Mouse (Mus musculus) hindbrain, postnatal 0 days (tissue): Measurements from ENCODE around the gene Il17ra. TPM values are rescaled to one million over a fixed set of nuclear protein-coding genes. Genes with fewer than 3 reads are reported as not detected.

Source experiments
- ATAC-seq: fragments of 200-750 bp; cut with Nextera tagmentation; 2 replicates; pipeline ENCODE4 v1.8.0; 2017; ENCODE audit warnings: mild to moderate bottlenecking, moderate TSS enrichment, moderate library complexity
- DNase-seq: peaks from one replicate; pipeline ENCODE4 v3.0.0-alpha.2; 2015; ENCODE audit warnings: low spot score
- H3K27ac ChIP-seq: fragments of 300-500 bp; sonication (generic); 2 replicates; pipeline ENCODE4 v1.5.1; 2014; ENCODE audit warnings: mild to moderate bottlenecking
- H3K27me3 ChIP-seq: fragments of 300-500 bp; sonication (generic); 2 replicates; pipeline ENCODE4 v1.6.1; 2014; ENCODE audit warnings: low read length, mixed read lengths; ENCODE audit not compliant: insufficient read depth
- H3K36me3 ChIP-seq: fragments of 300-500 bp; sonication (generic); 2 replicates; pipeline ENCODE4 v1.6.1; 2014; ENCODE audit warnings: low read length, mixed read lengths; ENCODE audit not compliant: insufficient read depth
- H3K4me1 ChIP-seq: fragments of 300-500 bp; sonication (generic); 2 replicates; pipeline ENCODE4 v1.6.1; 2014; ENCODE audit warnings: antibody characterized with exemption, low read length, mixed read lengths; ENCODE audit not compliant: insufficient read depth
- H3K4me2 ChIP-seq: fragments of 300-500 bp; sonication (generic); 2 replicates; pipeline ENCODE4 v1.6.1; 2014; ENCODE audit warnings: low read depth, mild to moderate bottlenecking, low read length, moderate library complexity, mixed read lengths
- H3K4me3 ChIP-seq: fragments of 300-500 bp; sonication (generic); 2 replicates; pipeline ENCODE4 v1.5.1; 2014; ENCODE audit warnings: low read length
- H3K9ac ChIP-seq: fragments of 300-500 bp; sonication (generic); replicated peaks from 2 replicates; pipeline ENCODE4 v1.6.1; 2014; ENCODE audit warnings: mild to moderate bottlenecking, low read length, moderate library complexity, mixed read lengths
- H3K9me3 ChIP-seq: fragments of 300-500 bp; sonication (generic); 2 replicates; pipeline ENCODE4 v1.6.1; 2016; ENCODE audit warnings: low read length, mixed read lengths
- CTCF ChIP-seq: IDR thresholded peaks from 2 replicates; pipeline ENCODE4 v1.5.1; 2016; ENCODE audit warnings: antibody characterized with exemption, control low read depth, low read depth
- WGBS: fragments of 180-500 bp; shearing (Covaris S2); extraction: QIAGEN DNeasy Blood & Tissue Kit; methylation state at CpG from one replicate; pipeline ENCODE4 v1.1.7; 2014; 5-methylcytosine and 5-hydroxymethylcytosine counted together
- polyA plus RNA-seq: library from polyadenylated mRNA; unstranded; fragments of >200 nt; fragmentation: Nextera tagmentation; extraction: Ambion mirVana; gene quantifications from 2 replicates; pipeline ENCODE4 v1.2.1, GENCODE M21; 2015
- total RNA-seq: library from RNA; depleted of rRNA; stranded (reverse); fragments of >200 nt; gene quantifications from 2 replicates; pipeline ENCODE4 v1.2.3, GENCODE M21; 2014

Il17ra gene
- total and polyA plus RNA-seq, 2 experiments from 2014 or later, result 5.8 to 10.6 TPM

GRCm38 (mm10) chr6:120470666-120471065 lies 7.6 kb downstream of the Il17ra start:
- peaks cover 24% of the 10 kb centered on the region; the same call in 1 of the 2 replicates for H3K4me1 ChIP-seq
- no peaks in the 10 kb centered on the region for H3K9me3 ChIP-seq
- 91% methylated on average over 1 of the region's 1 CpGs for WGBS
- DNase-seq, result no peak
- H3K27ac ChIP-seq, result no peak overlapping the region
- H3K4me3 ChIP-seq, result no peak overlapping the region
- ATAC-seq, result no peak
- no peak overlapping the region for H3K4me2 ChIP-seq
- H3K36me3 ChIP-seq, result no peaks in the 10 kb centered on the region
- no peak for TF ChIP-seq CTCF
- no peak overlapping the region for H3K9ac ChIP-seq
- H3K27me3 ChIP-seq, result no peaks in the 10 kb centered on the region

GRCm38 (mm10) chr6:120471991-120472441 lies 9.0 kb downstream of the Il17ra start:
- H3K27ac ChIP-seq, result peak overlapping the region; percentile 52
- DNase-seq, result peak; percentile 64
- H3K4me2 ChIP-seq, result no peak overlapping the region
- no peak overlapping the region for H3K4me3 ChIP-seq
- H3K9me3 ChIP-seq, result no peaks in the 10 kb centered on the region
- ATAC-seq, result peak; percentile 60
- 10% methylated on average over 5 of the region's 5 CpGs for WGBS
- no peaks in the 10 kb centered on the region for H3K27me3 ChIP-seq
- H3K9ac ChIP-seq, result no peak overlapping the region
- no peaks in the 10 kb centered on the region for H3K36me3 ChIP-seq
- H3K4me1 ChIP-seq, result peaks cover 24% of the 10 kb centered on the region; the same call in 1 of the 2 replicates
- TF ChIP-seq CTCF, result no peak

DNA sequence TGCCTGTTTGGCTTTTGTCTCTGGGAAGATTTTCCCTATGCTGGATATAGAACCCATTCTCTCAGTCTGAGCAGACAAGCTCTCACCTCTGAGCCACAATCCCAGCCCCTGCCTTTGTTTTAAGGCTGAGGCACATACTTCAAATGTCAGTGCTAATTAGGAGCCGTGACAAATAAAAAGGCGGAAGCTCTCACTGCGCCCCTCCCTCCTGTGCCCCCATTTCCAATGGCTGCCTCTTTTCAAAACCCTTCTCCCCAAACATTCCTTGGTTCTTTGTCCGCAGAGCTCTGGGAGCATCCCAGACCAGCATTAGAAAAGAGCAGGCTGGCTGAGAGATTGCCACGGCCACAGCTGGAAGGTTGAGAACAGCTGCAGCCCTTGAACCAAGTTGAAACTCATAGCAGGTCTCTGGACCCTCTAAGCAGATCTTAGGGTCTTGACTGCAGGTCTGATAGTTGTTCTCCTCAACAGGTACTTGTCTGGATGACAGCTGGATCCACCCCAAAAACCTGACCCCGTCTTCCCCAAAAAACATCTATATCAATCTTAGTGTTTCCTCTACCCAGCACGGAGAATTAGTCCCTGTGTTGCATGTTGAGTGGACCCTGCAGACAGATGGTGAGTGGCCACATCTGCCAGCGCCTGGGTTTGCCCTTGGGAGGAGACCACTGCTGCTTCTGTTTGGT lies 9.6 kb downstream of the Il17ra start:
- DNase-seq, result no peak
- Histone ChIP-seq H3K27me3 (no peaks in the 10 kb centered on the region), H3K27ac (peak overlapping the region; percentile 52), H3K9ac (no peak overlapping the region), H3K4me3 (no peak overlapping the region), H3K4me1 (peaks cover 24% of the 10 kb centered on the region; the same call in 1 of the 2 replicates), H3K4me2 (no peak overlapping the region), H3K36me3 (no peaks in the 10 kb centered on the region), H3K9me3 (no peaks in the 10 kb centered on the region)
- TF ChIP-seq CTCF, result no peak
- 17% methylated on average over 8 of the region's 8 CpGs for WGBS
- ATAC-seq, result peak; percentile 43; the same call in 1 of the 2 replicates

DNA sequence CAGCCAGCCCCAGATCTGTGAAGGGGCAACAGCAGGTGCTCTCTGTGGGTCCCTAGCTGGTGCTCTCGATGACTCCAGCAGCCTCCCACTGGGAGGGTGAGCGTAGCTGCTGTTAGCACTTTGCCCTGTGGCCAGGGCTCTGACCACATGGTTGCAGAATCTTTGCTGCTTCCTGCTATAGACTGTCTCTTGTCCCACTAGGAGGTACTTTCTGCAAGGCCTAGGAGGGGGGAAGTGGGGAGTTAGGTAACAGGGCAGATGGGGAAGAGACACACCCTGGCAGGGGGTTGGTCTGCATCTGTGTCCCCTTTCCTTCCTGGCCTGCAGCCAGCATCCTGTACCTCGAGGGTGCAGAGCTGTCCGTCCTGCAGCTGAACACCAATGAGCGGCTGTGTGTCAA lies 10.4 kb downstream of the Il17ra start:
- H3K4me3 ChIP-seq, result no peak overlapping the region
- peak; percentile 58 for ATAC-seq
- H3K27me3 ChIP-seq, result no peaks in the 10 kb centered on the region
- H3K9ac ChIP-seq, result no peak overlapping the region
- H3K27ac ChIP-seq, result peak overlapping the region; percentile 11; the same call in 1 of the 2 replicates
- H3K4me1 ChIP-seq, result peaks cover 24% of the 10 kb centered on the region; the same call in 1 of the 2 replicates
- no peaks in the 10 kb centered on the region for H3K9me3 ChIP-seq
- peak; percentile 39 for DNase-seq
- no peak for TF ChIP-seq CTCF
- no peaks in the 10 kb centered on the region for H3K36me3 ChIP-seq
- whole genome bisulfite sequencing, result 22% methylated on average over 5 of the region's 5 CpGs
- no peak overlapping the region for H3K4me2 ChIP-seq

DNA sequence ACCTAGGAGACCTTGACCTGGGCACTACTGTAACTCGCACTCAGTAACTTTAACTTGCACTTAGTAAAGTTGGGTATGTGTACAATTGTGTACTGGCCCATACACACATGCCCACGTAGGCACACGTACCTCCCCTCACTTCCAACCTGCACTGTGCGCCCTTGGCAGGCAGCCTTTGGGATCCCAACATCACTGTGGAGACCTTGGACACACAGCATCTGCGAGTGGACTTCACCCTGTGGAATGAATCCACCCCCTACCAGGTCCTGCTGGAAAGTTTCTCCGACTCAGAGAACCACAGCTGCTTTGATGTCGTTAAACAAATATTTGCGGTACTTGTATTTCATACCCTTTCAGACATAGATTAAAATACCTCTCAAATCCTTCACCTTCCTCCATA lies 12.2 kb downstream of the Il17ra start:
- no peak for TF ChIP-seq CTCF
- H3K36me3 ChIP-seq, result no peaks in the 10 kb centered on the region
- H3K4me2 ChIP-seq, result no peak overlapping the region
- no peak overlapping the region for H3K4me3 ChIP-seq
- H3K27me3 ChIP-seq, result no peaks in the 10 kb centered on the region
- H3K9ac ChIP-seq, result no peak overlapping the region
- DNase-seq (no peak), ATAC-seq (no peak)
- WGBS, result 76% methylated on average over 8 of the region's 8 CpGs
- H3K9me3 ChIP-seq, result no peaks in the 10 kb centered on the region
- H3K27ac ChIP-seq, result no peak overlapping the region
- peaks cover 24% of the 10 kb centered on the region; the same call in 1 of the 2 replicates for H3K4me1 ChIP-seq

DNA sequence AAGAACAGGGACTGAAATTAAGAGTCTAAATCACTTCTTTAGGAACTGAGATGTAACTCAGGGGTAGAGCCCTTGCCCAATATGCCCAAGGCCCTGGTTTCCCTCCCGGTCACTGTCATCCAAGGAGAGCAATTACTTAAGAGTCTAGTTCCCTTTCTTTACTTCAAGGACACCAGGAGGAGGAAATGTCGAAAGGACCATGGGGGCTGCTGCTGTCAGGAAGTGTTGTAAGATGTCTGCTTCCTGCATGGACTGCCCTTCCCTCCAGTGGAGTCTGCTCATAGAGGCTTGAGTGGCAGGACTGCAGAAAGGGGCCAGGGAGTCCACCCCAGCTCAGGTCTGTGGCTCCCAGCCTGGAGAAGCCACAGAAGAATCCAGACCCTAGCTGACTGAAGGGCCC lies 16.3 kb downstream of the Il17ra start:
- peaks cover 5% of the 10 kb centered on the region; the same call in 1 of the 2 replicates for H3K36me3 ChIP-seq
- no peak overlapping the region for H3K4me2 ChIP-seq
- ATAC-seq, result no peak
- H3K27me3 ChIP-seq, result no peaks in the 10 kb centered on the region
- no peak overlapping the region for H3K9ac ChIP-seq
- TF ChIP-seq CTCF, result no peak
- H3K27ac ChIP-seq, result no peak overlapping the region
- H3K9me3 ChIP-seq, result no peaks in the 10 kb centered on the region
- H3K4me1 ChIP-seq, result no peaks in the 10 kb centered on the region
- WGBS, result 95% methylated on average over 2 of the region's 2 CpGs
- no peak for DNase-seq
- no peak overlapping the region for H3K4me3 ChIP-seq

GRCm38 (mm10) chr6:120480361-120480760 lies 17.3 kb downstream of the Il17ra start:
- ATAC-seq, result no peak
- Histone ChIP-seq H3K27me3 (no peaks in the 10 kb centered on the region), H3K4me2 (no peak overlapping the region), H3K9ac (no peak overlapping the region), H3K4me1 (no peaks in the 10 kb centered on the region), H3K9me3 (no peaks in the 10 kb centered on the region), H3K27ac (no peak overlapping the region), H3K4me3 (no peak overlapping the region), H3K36me3 (peaks cover 5% of the 10 kb centered on the region; the same call in 1 of the 2 replicates)
- WGBS, result 95% methylated on average over 5 of the region's 5 CpGs
- no peak for DNase-seq
- TF ChIP-seq CTCF, result no peak
